Mouse (Mus musculus) E14TG2a.4 (cell line): ENCODE data around the gene Ovol3.

Source experiments
- H3K27me3 ChIP-seq: 2 replicates; pipeline ENCODE4 v1.6.1; 2014; ENCODE audit warnings: low read length, control low read depth; ENCODE audit not compliant: insufficient read depth
- H3K36me3 ChIP-seq: 2 replicates; pipeline ENCODE4 v1.6.1; 2014; ENCODE audit warnings: low read length, control low read depth; ENCODE audit not compliant: insufficient read depth
- H3K4me1 ChIP-seq: replicated peaks from 2 replicates; pipeline ENCODE4 v1.6.1; 2014; ENCODE audit warnings: low read depth, low read length, control low read depth
- H3K4me3 ChIP-seq: replicated peaks from 2 replicates; pipeline ENCODE4 v1.5.1; 2014; ENCODE audit warnings: mild to moderate bottlenecking, low read length
- H3K9me3 ChIP-seq: 2 replicates; pipeline ENCODE4 v1.6.1; 2014; ENCODE audit warnings: low read length, control low read depth
- CTCF ChIP-seq: conservative IDR thresholded peaks from 2 replicates; pipeline ENCODE4 v1.5.1; 2014; ENCODE audit warnings: low read length
- NANOG ChIP-seq: IDR thresholded peaks from 2 replicates; pipeline ENCODE4 v1.6.1; 2014; ENCODE audit warnings: borderline replicate concordance, low read length, mixed read lengths
- POU5F1 ChIP-seq: IDR thresholded peaks from 2 replicates; pipeline ENCODE4 v1.6.1; 2014; ENCODE audit warnings: low read length, borderline replicate concordance

Ovol3 gene

DNA sequence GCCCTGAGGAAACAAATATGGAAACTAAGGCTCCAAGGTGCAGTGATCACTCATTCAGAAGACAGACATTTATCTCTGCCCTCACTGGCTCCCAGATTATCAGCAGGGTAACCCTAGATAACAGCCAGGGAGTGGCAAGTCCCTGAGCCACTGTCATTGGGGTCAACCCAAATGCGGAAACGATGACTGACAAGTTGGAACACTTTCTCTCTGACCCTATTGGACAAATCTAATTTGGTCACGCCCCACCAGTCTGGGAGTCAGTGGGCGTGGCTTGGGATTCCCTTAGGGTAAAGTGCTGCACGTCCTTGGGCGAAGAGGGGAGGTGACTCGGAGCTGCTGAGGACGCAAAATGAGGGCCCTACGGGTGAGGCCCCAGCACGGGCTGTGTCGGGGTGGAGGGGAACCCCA, 51.6 kb downstream of the Ovol3 start, which contains the start of gene Cox7a1:
Gene Cox7a1, plus strand, starts transcription at position 266 of the 411 bp plus-strand sequence.
- TF ChIP-seq POU5F1 (no peak), NANOG (no peak; the same call in 1 of the 2 replicates), CTCF (no peak)
- no peaks in the 10 kb centered on the region for H3K9me3 ChIP-seq
- peaks cover 72% of the 10 kb centered on the region for H3K4me1 ChIP-seq
- H3K36me3 ChIP-seq: peaks cover 44% of the 10 kb centered on the region
- H3K4me3 ChIP-seq: peak within 1 kb of the TSS; percentile 72
- no peaks in the 10 kb centered on the region for H3K27me3 ChIP-seq
